Mouse (Mus musculus) liver, embryonic 16.5 days (tissue): ENCODE results near the gene Chd6. TPM values are rescaled to one million over a fixed set of nuclear protein-coding genes. Genes with fewer than 3 reads are reported as not detected.
"Not testable (repeated sequence)": the region's sequence is repeated elsewhere in the genome, so short reads cannot be mapped to it uniquely, and the experiment has no call there.

ENCODE experiments used
- ATAC-seq: fragments of 200-750 bp; cut with Nextera tagmentation; 2 replicates; pipeline ENCODE4 v1.8.0; 2017; ENCODE audit warnings: low read depth, mild to moderate bottlenecking, moderate number of reproducible peaks, moderate library complexity
- H3K27ac ChIP-seq: fragments of 300-500 bp; sonication (generic); 2 replicates; pipeline ENCODE4 v1.5.1; 2014; ENCODE audit warnings: mild to moderate bottlenecking, low read length
- H3K27me3 ChIP-seq: fragments of 300-500 bp; sonication (generic); 2 replicates; pipeline ENCODE4 v1.6.1; 2014; ENCODE audit warnings: low read depth, low read length, mixed read lengths; ENCODE audit not compliant: control insufficient read depth, insufficient read depth
- H3K36me3 ChIP-seq: fragments of 300-500 bp; sonication (generic); 2 replicates; pipeline ENCODE4 v1.6.1; 2014; ENCODE audit warnings: mild to moderate bottlenecking; ENCODE audit not compliant: control insufficient read depth, insufficient read depth
- H3K4me1 ChIP-seq: fragments of 300-500 bp; sonication (generic); 2 replicates; pipeline ENCODE4 v1.6.1; 2014; ENCODE audit warnings: low read depth, low read length, mixed read lengths; ENCODE audit not compliant: control insufficient read depth
- H3K4me2 ChIP-seq: fragments of 300-500 bp; sonication (generic); 2 replicates; pipeline ENCODE4 v1.6.1; 2014; ENCODE audit warnings: low read depth, low read length, mixed read lengths
- H3K4me3 ChIP-seq: fragments of 300-500 bp; sonication (generic); 2 replicates; pipeline ENCODE4 v1.5.1; 2014; ENCODE audit warnings: low read depth, mild to moderate bottlenecking, low read length
- H3K9ac ChIP-seq: fragments of 300-500 bp; sonication (generic); 2 replicates; pipeline ENCODE4 v1.6.1; 2014; ENCODE audit warnings: low read depth, low read length
- H3K9me3 ChIP-seq: fragments of 300-500 bp; sonication (generic); replicated peaks from 2 replicates; pipeline ENCODE4 v1.6.1; 2016; ENCODE audit warnings: low read length; ENCODE audit not compliant: control insufficient read depth
- WGBS: fragments of 180-500 bp; shearing (Covaris S2); extraction: QIAGEN DNeasy Blood & Tissue Kit; methylation state at CpG from one replicate; pipeline ENCODE4 v1.1.7; 2014; ENCODE audit not compliant: insufficient replicate concordance; 5-methylcytosine and 5-hydroxymethylcytosine counted together
- polyA plus RNA-seq: library from polyadenylated mRNA; unstranded; fragments of >200 nt; fragmentation: Nextera tagmentation; extraction: Ambion mirVana; gene quantifications from 2 replicates; pipeline ENCODE4 v1.2.1, GENCODE M21; 2015

Gene Chd6
- polyA plus RNA-seq, 1 experiment from 2014 or later = 4.7 TPM

DNA sequence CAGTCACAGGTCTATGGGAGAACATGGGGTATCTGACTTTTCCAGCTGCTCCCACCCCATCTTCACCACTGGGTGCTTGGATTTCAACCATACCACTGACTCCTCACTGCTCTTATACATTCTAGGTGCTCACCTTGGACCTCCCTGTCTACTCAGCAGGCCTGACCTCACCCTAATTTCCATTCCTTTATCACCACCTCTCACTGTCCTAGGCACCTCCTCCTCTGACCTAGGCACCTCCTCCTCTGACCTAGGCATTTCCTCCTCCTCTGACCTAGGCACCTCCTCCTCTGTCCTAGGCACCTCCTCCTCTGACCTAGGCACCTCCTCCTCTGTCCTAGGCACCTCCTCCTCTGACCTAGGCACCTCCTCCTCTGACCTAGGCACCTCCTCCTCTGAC is 151.6 kb downstream of the Chd6 start:
- not testable (repeated sequence) for H3K4me1 ChIP-seq, ATAC-seq, H3K9me3 ChIP-seq, H3K4me3 ChIP-seq, H3K9ac ChIP-seq, H3K27ac ChIP-seq, H3K4me2 ChIP-seq, H3K27me3 ChIP-seq, H3K36me3 ChIP-seq

DNA sequence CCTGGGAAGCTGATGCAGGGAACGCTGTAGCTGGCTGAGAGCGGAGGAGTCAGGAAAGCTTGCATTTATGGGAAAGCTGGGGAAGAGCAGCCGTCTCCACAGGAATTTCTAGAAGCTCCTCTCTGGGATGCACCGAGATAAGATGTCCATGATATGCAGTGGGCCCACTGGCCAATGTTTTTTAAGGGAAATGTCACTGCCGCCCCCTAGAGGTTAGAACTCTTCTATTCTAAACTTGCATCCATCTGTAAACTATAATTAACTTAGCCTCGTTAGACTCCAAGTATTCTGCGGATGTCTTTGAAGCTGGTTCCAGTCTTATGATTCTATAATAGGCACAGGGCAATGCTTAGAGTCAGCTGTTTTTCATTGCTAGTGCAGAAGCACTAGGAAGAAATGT is 153.5 kb downstream of the Chd6 start:
- Histone ChIP-seq H3K36me3 (peaks cover 7% of the 10 kb centered on the region), H3K9me3 (no peaks in the 10 kb centered on the region), H3K27ac (no peak overlapping the region), H3K4me2 (no peak overlapping the region), H3K4me1 (no peaks in the 10 kb centered on the region), H3K4me3 (no peak overlapping the region), H3K27me3 (no peaks in the 10 kb centered on the region), H3K9ac (no peak overlapping the region)
- ATAC-seq = no peak
- WGBS = 71% methylated on average over 7 of the region's 7 CpGs

DNA sequence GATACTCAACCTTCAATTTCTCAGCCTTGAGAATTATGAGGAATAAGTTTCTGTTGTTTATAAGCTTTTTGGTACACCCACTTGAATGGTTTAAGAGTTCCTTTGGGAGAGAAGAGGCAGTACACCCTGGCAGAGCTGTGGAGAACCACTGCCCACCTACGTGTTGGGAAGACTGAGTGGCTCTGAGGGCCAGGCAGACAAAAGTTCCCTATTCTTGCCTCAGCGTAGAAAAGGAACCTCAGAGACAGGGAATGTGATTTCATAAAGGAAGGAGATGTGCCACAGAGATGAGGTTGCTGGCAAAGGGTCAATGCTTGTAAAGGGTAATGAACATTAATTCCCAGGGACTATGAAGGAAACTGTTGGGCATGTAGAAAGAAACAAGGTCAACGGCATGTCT is 154.3 kb downstream of the Chd6 start:
- no peak overlapping the region for H3K4me2 ChIP-seq
- no peak for ATAC-seq
- no peak overlapping the region for H3K4me3 ChIP-seq
- no peaks in the 10 kb centered on the region for H3K9me3 ChIP-seq
- no peaks in the 10 kb centered on the region for H3K27me3 ChIP-seq
- 78% methylated on average over 3 of the region's 3 CpGs for WGBS
- H3K36me3 ChIP-seq = peaks cover 10% of the 10 kb centered on the region
- no peak overlapping the region for H3K9ac ChIP-seq
- H3K4me1 ChIP-seq = no peaks in the 10 kb centered on the region
- H3K27ac ChIP-seq = no peak overlapping the region

DNA sequence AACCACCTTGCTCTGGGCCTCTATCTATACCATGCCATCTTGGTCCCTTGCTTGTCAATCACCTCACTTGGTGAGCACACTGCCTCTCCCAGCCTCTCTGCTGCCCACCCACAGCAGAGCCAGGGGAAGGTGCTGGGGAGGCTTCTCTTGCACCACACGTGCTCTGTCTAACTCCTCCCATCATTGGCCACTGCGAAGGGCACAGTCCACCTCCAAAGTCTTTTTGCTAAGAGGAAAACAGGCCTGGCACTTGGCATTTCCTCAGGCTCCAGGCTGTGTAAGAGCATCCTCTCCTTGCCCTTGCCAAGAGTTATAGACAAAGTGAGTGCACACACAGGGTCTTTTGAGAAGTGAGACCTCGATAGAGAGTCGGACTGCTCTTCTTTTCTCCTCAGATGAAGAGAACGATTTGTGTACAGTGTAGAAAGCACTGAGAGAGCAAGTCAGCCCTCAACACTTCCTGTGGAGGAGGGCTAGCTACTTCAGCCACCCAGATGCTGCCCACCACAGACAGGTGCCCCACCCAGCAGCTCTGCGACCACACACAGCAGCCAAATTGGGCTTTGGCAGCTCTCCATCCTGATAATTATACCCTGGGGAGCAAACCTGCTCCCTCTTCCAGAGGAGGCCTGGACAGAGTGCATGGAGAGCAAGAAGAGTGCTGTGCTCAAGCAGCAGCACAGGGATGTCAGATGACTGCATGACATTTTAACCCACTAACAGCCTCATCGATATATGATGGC is 155.6 kb downstream of the Chd6 start:
- no peaks in the 10 kb centered on the region for H3K4me1 ChIP-seq
- H3K4me2 ChIP-seq = no peak overlapping the region
- no peak overlapping the region for H3K4me3 ChIP-seq
- ATAC-seq = no peak
- no peaks in the 10 kb centered on the region for H3K9me3 ChIP-seq
- H3K27ac ChIP-seq = no peak overlapping the region
- H3K9ac ChIP-seq = no peak overlapping the region
- H3K27me3 ChIP-seq = no peaks in the 10 kb centered on the region
- peaks cover 10% of the 10 kb centered on the region for H3K36me3 ChIP-seq
- 65% methylated on average over 7 of the region's 7 CpGs for WGBS

DNA sequence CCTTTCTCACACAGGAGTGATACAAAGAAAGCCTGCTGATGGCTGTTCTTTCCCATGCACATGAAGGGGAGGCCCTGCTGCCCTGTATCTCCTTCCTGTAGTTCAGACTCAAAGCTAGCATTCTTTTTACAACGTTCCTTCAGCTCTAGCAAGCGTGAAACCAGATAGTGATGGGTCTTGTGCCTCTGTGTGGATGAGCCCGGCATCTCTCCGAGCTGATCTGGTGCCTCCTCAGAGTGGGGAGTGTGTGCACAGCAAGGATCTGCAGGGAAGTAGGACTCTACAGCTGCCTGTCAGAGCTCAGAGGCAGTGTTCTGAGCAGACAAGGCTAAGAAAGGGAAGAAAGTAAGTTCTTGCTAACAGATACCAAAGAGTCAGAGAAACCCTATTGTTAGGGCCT is 157.3 kb downstream of the Chd6 start:
- H3K9ac ChIP-seq = no peak overlapping the region
- H3K9me3 ChIP-seq = no peaks in the 10 kb centered on the region
- H3K4me1 ChIP-seq = no peaks in the 10 kb centered on the region
- 68% methylated on average over 4 of the region's 4 CpGs for WGBS
- ATAC-seq = no peak
- H3K4me3 ChIP-seq = no peak overlapping the region
- no peak overlapping the region for H3K27ac ChIP-seq
- peaks cover 10% of the 10 kb centered on the region for H3K36me3 ChIP-seq
- H3K4me2 ChIP-seq = no peak overlapping the region
- no peaks in the 10 kb centered on the region for H3K27me3 ChIP-seq

DNA sequence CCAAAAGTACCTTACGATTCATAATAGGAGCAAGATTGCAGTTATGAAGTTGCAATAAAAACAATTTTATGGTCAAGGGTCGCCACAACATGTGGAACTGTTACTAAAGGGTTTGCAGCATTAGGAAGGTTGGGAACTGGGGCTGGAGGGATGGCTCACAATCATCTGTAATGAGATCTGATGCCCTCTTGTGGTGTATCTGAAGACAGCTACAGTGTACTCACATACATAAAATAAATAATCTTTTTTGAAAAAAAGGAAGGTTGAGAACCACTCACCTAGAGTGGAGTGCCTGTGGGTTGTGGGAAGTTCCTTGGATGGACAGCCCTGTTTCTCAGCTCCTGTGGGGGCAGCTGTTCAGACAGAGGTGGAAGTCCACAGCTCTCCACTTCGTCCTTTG is 166.4 kb downstream of the Chd6 start:
- Histone ChIP-seq H3K27me3 (no peaks in the 10 kb centered on the region), H3K9me3 (no peaks in the 10 kb centered on the region), H3K9ac (no peak overlapping the region), H3K36me3 (no peaks in the 10 kb centered on the region), H3K27ac (no peak overlapping the region), H3K4me1 (no peaks in the 10 kb centered on the region), H3K4me3 (no peak overlapping the region), H3K4me2 (no peak overlapping the region)
- ATAC-seq = no peak
- 57% methylated on average over 3 of the region's 3 CpGs for WGBS

DNA sequence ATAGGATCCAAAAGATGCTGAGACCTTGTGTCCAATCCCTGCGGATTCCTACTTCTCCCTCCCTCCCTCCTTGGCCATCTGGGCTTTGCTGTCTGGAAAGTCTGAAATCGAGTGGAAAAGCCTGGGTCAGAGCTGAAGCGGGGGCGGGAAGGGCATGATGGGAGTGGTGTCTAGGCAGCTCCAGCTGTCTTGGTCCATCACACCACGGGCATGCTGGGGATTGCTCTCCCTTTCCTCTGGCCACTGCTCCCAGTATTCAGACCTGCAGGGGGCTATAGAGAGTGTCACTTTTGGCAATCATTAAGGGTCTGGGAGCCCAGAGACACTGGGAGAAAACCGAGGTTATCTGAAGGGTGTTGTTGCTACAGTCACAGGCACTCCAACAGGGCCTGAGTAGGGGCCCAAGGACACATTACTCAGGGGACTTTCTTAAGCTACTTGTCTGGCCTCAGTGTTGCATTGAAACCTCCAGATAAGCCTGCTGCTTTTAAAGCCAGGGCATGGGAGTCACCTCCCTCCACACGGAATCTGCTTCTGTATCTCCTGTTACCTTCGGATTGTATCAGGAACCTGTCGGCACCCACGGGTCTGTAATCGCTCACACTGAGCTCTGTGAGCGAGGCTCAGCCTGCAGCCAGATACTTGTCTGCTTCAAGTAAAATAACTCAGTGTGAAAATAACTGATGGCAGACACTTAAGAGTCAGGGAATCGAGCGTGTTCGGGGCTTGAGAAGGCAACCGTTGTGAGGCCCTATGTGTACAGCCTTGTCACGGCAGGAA is 167.8 kb downstream of the Chd6 start:
- Histone ChIP-seq H3K9me3 (no peaks in the 10 kb centered on the region), H3K9ac (no peak overlapping the region), H3K4me3 (no peak overlapping the region), H3K4me2 (no peak overlapping the region), H3K27me3 (no peaks in the 10 kb centered on the region), H3K4me1 (no peaks in the 10 kb centered on the region), H3K27ac (no peak overlapping the region), H3K36me3 (no peaks in the 10 kb centered on the region)
- no peak for ATAC-seq
- 62% methylated on average over 17 of the region's 17 CpGs for WGBS

DNA sequence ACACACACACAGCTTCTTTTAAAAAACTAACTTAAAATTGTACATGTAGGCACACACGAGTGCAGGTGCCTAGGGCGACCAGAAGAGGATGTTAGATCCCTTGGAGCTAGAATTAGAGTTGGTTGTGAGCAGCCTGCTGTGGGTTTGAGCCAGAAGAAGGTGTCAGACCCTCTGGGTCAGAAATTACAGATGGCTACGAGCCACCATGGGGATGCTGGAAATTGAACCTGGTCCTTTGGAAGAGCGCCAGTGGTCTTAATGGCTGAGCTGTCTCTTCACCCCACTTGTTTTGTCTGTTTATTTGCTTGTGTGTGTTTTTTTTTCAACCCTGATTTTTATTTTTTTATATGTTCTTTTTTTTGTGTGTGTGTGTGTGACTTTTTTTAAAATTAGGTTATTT is 174.4 kb downstream of the Chd6 start:
- H3K4me2 ChIP-seq = no peak overlapping the region
- 47% methylated on average over 4 of the region's 4 CpGs for WGBS
- no peaks in the 10 kb centered on the region for H3K9me3 ChIP-seq
- H3K4me3 ChIP-seq = no peak overlapping the region
- H3K4me1 ChIP-seq = no peaks in the 10 kb centered on the region
- H3K27me3 ChIP-seq = no peaks in the 10 kb centered on the region
- no peak overlapping the region for H3K27ac ChIP-seq
- no peak overlapping the region for H3K9ac ChIP-seq
- no peaks in the 10 kb centered on the region for H3K36me3 ChIP-seq
- ATAC-seq = no peak

DNA sequence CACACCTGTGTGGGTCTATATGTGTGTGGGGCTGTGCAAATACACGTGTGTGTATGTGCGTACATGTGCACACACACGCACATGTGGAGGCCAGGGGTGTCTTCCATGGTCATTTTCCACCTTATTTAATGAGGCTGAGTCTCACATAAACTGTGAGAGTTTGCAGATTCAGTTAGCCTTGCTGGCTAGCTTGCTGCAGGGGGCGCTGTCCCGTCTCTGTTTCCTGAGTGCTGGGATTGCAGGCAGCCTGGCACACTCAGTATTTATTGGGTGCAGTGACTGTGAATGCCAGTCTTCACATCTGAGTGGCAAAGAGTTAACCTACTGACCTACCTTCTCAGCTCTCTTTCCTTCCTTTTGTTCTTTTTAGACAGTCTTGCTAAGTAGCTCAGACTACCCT is 175.0 kb downstream of the Chd6 start:
- no peaks in the 10 kb centered on the region for H3K4me1 ChIP-seq
- no peak overlapping the region for H3K9ac ChIP-seq
- no peaks in the 10 kb centered on the region for H3K9me3 ChIP-seq
- no peaks in the 10 kb centered on the region for H3K36me3 ChIP-seq
- H3K27ac ChIP-seq = no peak overlapping the region
- H3K4me3 ChIP-seq = no peak overlapping the region
- H3K4me2 ChIP-seq = no peak overlapping the region
- ATAC-seq = no peak
- no peaks in the 10 kb centered on the region for H3K27me3 ChIP-seq
- 46% methylated on average over 5 of the region's 5 CpGs for WGBS
